Mouse (Mus musculus): ENCODE measurements at regions not wholly inside any gene's neighbourhood (a gene's known extent, or its start where the extent isn't known, plus 50 kb on each side); places are given as distances from the start of the nearest gene placed in this dataset.

DNA sequence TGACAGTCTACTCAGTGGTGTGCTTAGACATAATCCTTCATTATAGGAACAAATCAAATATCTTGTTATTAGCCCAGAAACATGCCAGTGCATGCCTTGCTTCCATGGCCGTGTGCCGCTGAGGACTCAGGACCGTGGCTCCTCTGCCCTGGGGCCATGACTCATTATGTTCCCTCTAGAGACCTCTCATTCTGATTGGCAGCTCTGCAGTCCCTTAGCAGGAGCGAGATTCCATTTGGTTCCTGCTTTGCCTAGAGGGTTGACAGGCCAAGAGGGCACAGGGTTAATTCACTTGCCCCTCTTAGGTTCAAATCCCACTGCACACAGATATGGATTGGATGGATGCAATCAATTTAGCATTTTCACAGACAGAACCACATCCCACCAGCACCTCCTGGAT is 112.6 kb upstream of the Rcn1 start:
- TF ChIP-seq EP300 (IDR thresholded peaks at IDR 0.05) (no peak), CTCF (IDR thresholded peaks at IDR 0.05) (no peak)
